Mouse (Mus musculus) forebrain, embryonic 11.5 days (tissue): Measurements from ENCODE around the gene Ttc28. TPM values are rescaled to one million over a fixed set of nuclear protein-coding genes. Genes with fewer than 3 reads are reported as not detected.

Source experiments
- ATAC-seq: fragments of 200-750 bp; cut with Nextera tagmentation; replicated peaks from 2 replicates; pipeline ENCODE4 v1.8.0; 2017; ENCODE audit warnings: moderate TSS enrichment; ENCODE audit not compliant: low FRiP score
- DNase-seq: peaks from one replicate; pipeline ENCODE4 v3.0.0-alpha.2; 2017; ENCODE audit warnings: low spot score
- H3K27ac ChIP-seq: fragments of 300-500 bp; sonication (generic); 2 replicates; pipeline ENCODE4 v1.5.1; 2014; ENCODE audit warnings: low read depth, low read length
- H3K27me3 ChIP-seq: fragments of 300-500 bp; sonication (generic); 2 replicates; pipeline ENCODE4 v1.6.1; 2014; ENCODE audit warnings: mild to moderate bottlenecking, low read length, mixed read lengths; ENCODE audit not compliant: control insufficient read depth, insufficient read depth
- H3K36me3 ChIP-seq: fragments of 300-500 bp; sonication (generic); 2 replicates; pipeline ENCODE4 v1.6.1; 2014; ENCODE audit warnings: mild to moderate bottlenecking, low read length, moderate library complexity, mixed read lengths; ENCODE audit not compliant: control insufficient read depth, insufficient read depth
- H3K4me1 ChIP-seq: fragments of 300-500 bp; sonication (generic); replicated peaks from 2 replicates; pipeline ENCODE4 v1.6.1; 2014; ENCODE audit warnings: low read length, mixed read lengths; ENCODE audit not compliant: control insufficient read depth, insufficient read depth
- H3K4me2 ChIP-seq: fragments of 300-500 bp; sonication (generic); 2 replicates; pipeline ENCODE4 v1.6.1; 2014; ENCODE audit warnings: low read depth, mild to moderate bottlenecking, low read length, moderate library complexity, mixed read lengths; ENCODE audit not compliant: severe bottlenecking
- H3K4me3 ChIP-seq: fragments of 300-500 bp; sonication (generic); 2 replicates; pipeline ENCODE4 v1.5.1; 2014; ENCODE audit warnings: low read depth, low read length
- H3K9ac ChIP-seq: fragments of 300-500 bp; sonication (generic); 2 replicates; pipeline ENCODE4 v1.6.1; 2014; ENCODE audit warnings: low read length
- H3K9me3 ChIP-seq: fragments of 300-500 bp; sonication (generic); 2 replicates; pipeline ENCODE4 v1.6.1; 2016; ENCODE audit warnings: low read length, mixed read lengths; ENCODE audit not compliant: control insufficient read depth
- WGBS: fragments of 180-500 bp; shearing (Covaris S2); extraction: QIAGEN DNeasy Blood & Tissue Kit; methylation state at CpG from one replicate; pipeline ENCODE4 v1.1.7; 2014; 5-methylcytosine and 5-hydroxymethylcytosine counted together
- polyA plus RNA-seq: library from polyadenylated mRNA; unstranded; fragments of >200 nt; fragmentation: Nextera tagmentation; extraction: Ambion mirVana; gene quantifications from 2 replicates; pipeline ENCODE4 v1.2.1, GENCODE M21; 2014

Gene Ttc28
- polyA plus RNA-seq, 1 experiment from 2014 or later, result 19.9 TPM

GRCm38 (mm10) chr5:111007900-111008299, 128.3 kb downstream of the Ttc28 start:
- Histone ChIP-seq H3K27ac (no peak overlapping the region), H3K36me3 (no peaks in the 10 kb centered on the region)

GRCm38 (mm10) chr5:111008431-111008830, 128.8 kb downstream of the Ttc28 start:
- Histone ChIP-seq H3K36me3 (no peaks in the 10 kb centered on the region), H3K4me1 (peaks cover 8% of the 10 kb centered on the region; the same call in 1 of the 2 replicates), H3K27ac (no peak overlapping the region), H3K9ac (no peak overlapping the region), H3K4me3 (no peak overlapping the region), H3K27me3 (no peaks in the 10 kb centered on the region), H3K4me2 (no peak overlapping the region), H3K9me3 (no peaks in the 10 kb centered on the region; the same call in 1 of the 2 replicates)
- ATAC-seq, result no peak
- no peak for DNase-seq
- WGBS, result 82% methylated on average over 6 of the region's 6 CpGs

More at GRCm38 (mm10) chr5:111007900-111008299, 128.3 kb downstream of the Ttc28 start:
- ATAC-seq (no peak), DNase-seq (no peak)
- Histone ChIP-seq H3K4me1 (peaks cover 8% of the 10 kb centered on the region; the same call in 1 of the 2 replicates), H3K4me2 (no peak overlapping the region), H3K9me3 (no peaks in the 10 kb centered on the region; the same call in 1 of the 2 replicates), H3K4me3 (no peak overlapping the region), H3K27me3 (no peaks in the 10 kb centered on the region), H3K9ac (no peak overlapping the region)
- 72% methylated on average over 8 of the region's 8 CpGs for whole genome bisulfite sequencing

- no peaks in the 10 kb centered on the region for H3K27me3 ChIP-seq
- H3K4me1 ChIP-seq, result peaks cover 8% of the 10 kb centered on the region; the same call in 1 of the 2 replicates
- H3K4me3 ChIP-seq, result no peak overlapping the region
- H3K4me2 ChIP-seq, result no peak overlapping the region
- no peak overlapping the region for H3K27ac ChIP-seq
- ATAC-seq (no peak), DNase-seq (no peak)
- H3K9me3 ChIP-seq, result no peaks in the 10 kb centered on the region; the same call in 1 of the 2 replicates
- no peaks in the 10 kb centered on the region for H3K36me3 ChIP-seq
- 57% methylated on average over 8 of the region's 8 CpGs for WGBS
- H3K9ac ChIP-seq, result no peak overlapping the region
Measured at GRCm38 (mm10) chr5:111011271-111011670, 131.7 kb downstream of the Ttc28 start.

GRCm38 (mm10) chr5:111012064-111012463, 132.5 kb downstream of the Ttc28 start:
- DNase-seq (no peak), ATAC-seq (no peak)
- H3K4me1 ChIP-seq, result peaks cover 4% of the 10 kb centered on the region; the same call in 1 of the 2 replicates
- H3K9me3 ChIP-seq, result no peaks in the 10 kb centered on the region; the same call in 1 of the 2 replicates
- no peak overlapping the region for H3K9ac ChIP-seq
- no peak overlapping the region for H3K4me3 ChIP-seq
- H3K27ac ChIP-seq, result no peak overlapping the region
- 84% methylated on average over 11 of the region's 11 CpGs for WGBS
- H3K27me3 ChIP-seq, result no peaks in the 10 kb centered on the region
- no peak overlapping the region for H3K4me2 ChIP-seq
- no peaks in the 10 kb centered on the region for H3K36me3 ChIP-seq

GRCm38 (mm10) chr5:111012587-111012986, 133.0 kb downstream of the Ttc28 start:
- H3K36me3 ChIP-seq, result no peaks in the 10 kb centered on the region
- 74% methylated on average over 7 of the region's 7 CpGs for WGBS
- H3K4me1 ChIP-seq, result peaks cover 4% of the 10 kb centered on the region; the same call in 1 of the 2 replicates
- no peak overlapping the region for H3K4me2 ChIP-seq
- ATAC-seq, result no peak
- H3K27ac ChIP-seq, result no peak overlapping the region
- H3K9ac ChIP-seq, result no peak overlapping the region
- H3K27me3 ChIP-seq, result no peaks in the 10 kb centered on the region
- no peak for DNase-seq
- H3K9me3 ChIP-seq, result no peaks in the 10 kb centered on the region; the same call in 1 of the 2 replicates
- no peak overlapping the region for H3K4me3 ChIP-seq

- no peaks in the 10 kb centered on the region; the same call in 1 of the 2 replicates for H3K9me3 ChIP-seq
- no peaks in the 10 kb centered on the region for H3K36me3 ChIP-seq
- no peak overlapping the region for H3K27ac ChIP-seq
- DNase-seq (no peak), ATAC-seq (no peak)
- 56% methylated on average over 4 of the region's 4 CpGs for whole genome bisulfite sequencing
- no peak overlapping the region for H3K4me3 ChIP-seq
- H3K27me3 ChIP-seq, result no peaks in the 10 kb centered on the region
- no peak overlapping the region for H3K4me2 ChIP-seq
- peaks cover 4% of the 10 kb centered on the region; the same call in 1 of the 2 replicates for H3K4me1 ChIP-seq
- no peak overlapping the region for H3K9ac ChIP-seq
Measured at GRCm38 (mm10) chr5:111014960-111015359, 135.4 kb downstream of the Ttc28 start.

GRCm38 (mm10) chr5:111017319-111017718, 137.7 kb downstream of the Ttc28 start:
- H3K27me3 ChIP-seq, result no peaks in the 10 kb centered on the region
- no peak for ATAC-seq
- no peak overlapping the region for H3K9ac ChIP-seq
- no peak overlapping the region for H3K27ac ChIP-seq
- 77% methylated on average over 4 of the region's 4 CpGs for WGBS
- DNase-seq, result no peak
- H3K4me3 ChIP-seq, result no peak overlapping the region
- no peaks in the 10 kb centered on the region; the same call in 1 of the 2 replicates for H3K9me3 ChIP-seq
- H3K4me2 ChIP-seq, result no peak overlapping the region
- H3K36me3 ChIP-seq, result no peaks in the 10 kb centered on the region
- H3K4me1 ChIP-seq, result 0 out of 2 replicates have a peak, but pooled peaks cover 4% of the 10 kb centered on the region

- Histone ChIP-seq H3K4me3 (no peak overlapping the region), H3K27me3 (no peaks in the 10 kb centered on the region), H3K36me3 (no peaks in the 10 kb centered on the region), H3K4me2 (no peak overlapping the region), H3K9me3 (no peaks in the 10 kb centered on the region), H3K4me1 (peaks cover 19% of the 10 kb centered on the region), H3K27ac (no peak overlapping the region), H3K9ac (no peak overlapping the region)
- DNase-seq, result no peak
- 90% methylated on average over 9 of the region's 9 CpGs for WGBS
- ATAC-seq, result no peak
Measured at GRCm38 (mm10) chr5:111022339-111022738, 142.7 kb downstream of the Ttc28 start.

GRCm38 (mm10) chr5:111022940-111023339, 143.3 kb downstream of the Ttc28 start:
- Histone ChIP-seq H3K36me3 (no peaks in the 10 kb centered on the region), H3K4me1 (peaks cover 25% of the 10 kb centered on the region), H3K9me3 (no peaks in the 10 kb centered on the region), H3K4me3 (no peak overlapping the region), H3K9ac (no peak overlapping the region), H3K27me3 (no peaks in the 10 kb centered on the region), H3K4me2 (no peak overlapping the region), H3K27ac (no peak overlapping the region)
- no peak for DNase-seq
- ATAC-seq, result no peak
- 88% methylated on average over 1 of the region's 1 CpGs for WGBS
